Mouse (Mus musculus) liver, postnatal 0 days (tissue): Measurements from ENCODE around the gene Gpr84.

Experiments
- CTCF ChIP-seq: sonication (generic); IDR thresholded peaks from 2 replicates; pipeline ENCODE4 v1.5.1; 2016; ENCODE audit warnings: antibody characterized with exemption, low read depth
- EP300 ChIP-seq: IDR thresholded peaks from 2 replicates; pipeline ENCODE4 v1.6.1; 2016; ENCODE audit warnings: antibody characterized with exemption, low read depth, mild to moderate bottlenecking

DNA sequence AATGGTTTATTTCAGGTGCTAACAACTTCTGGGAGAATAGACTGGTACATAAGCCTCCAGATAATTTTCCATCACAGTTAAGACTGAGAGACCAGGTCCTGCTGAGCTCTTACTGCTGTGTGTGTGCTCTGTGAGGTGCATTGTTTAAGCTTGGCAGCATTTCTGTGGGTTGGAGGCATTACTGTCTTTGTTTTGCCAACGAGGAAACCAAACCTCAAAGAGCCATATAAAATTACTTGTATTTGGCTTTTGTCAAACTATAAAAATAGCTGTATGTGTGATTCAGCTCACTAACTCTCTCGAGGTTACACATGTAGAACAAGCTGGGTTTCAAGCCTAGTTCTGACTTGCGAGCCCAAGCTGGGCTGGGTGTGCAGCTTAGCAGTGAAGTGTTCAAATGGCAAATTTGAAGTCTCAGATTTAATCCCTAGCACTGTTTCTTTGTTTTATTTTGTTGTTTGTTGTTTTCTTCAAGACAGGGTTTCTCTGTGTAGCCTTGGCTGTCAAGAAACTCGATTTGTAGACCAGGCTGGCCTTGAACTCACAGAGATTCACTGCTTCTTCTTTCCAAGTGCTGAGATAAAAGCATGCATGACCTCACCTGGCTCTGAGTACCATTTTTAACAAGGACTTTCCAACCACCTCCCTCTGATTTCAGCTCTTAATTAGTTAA, 17.6 kb downstream of the Gpr84 start:
- TF ChIP-seq EP300 = no peak
- TF ChIP-seq CTCF = no peak
